Mouse (Mus musculus) forebrain, embryonic 13.5 days (tissue): ENCODE measurements at regions not wholly inside any gene's neighbourhood (a gene's known extent, or its start where the extent isn't known, plus 50 kb on each side); places are given as distances from the start of the nearest gene placed in this dataset.
A peak's percentile ranks its signal among the peaks of the same experiment; 100 is the strongest.

ENCODE experiments used
- ATAC-seq: fragments of 200-750 bp; cut with Nextera tagmentation; 2 replicates; pipeline ENCODE4 v1.8.0; 2017
- H3K27ac ChIP-seq: fragments of 300-500 bp; sonication (generic); 2 replicates; pipeline ENCODE4 v1.5.1; 2015; ENCODE audit warnings: inconsistent platforms, mild to moderate bottlenecking, moderate library complexity
- H3K27me3 ChIP-seq: fragments of 300-500 bp; sonication (generic); 2 replicates; pipeline ENCODE4 v1.6.1; 2015; ENCODE audit warnings: mild to moderate bottlenecking, inconsistent platforms
- H3K36me3 ChIP-seq: fragments of 300-500 bp; sonication (generic); 2 replicates; pipeline ENCODE4 v1.6.1; 2015; ENCODE audit warnings: mild to moderate bottlenecking, inconsistent platforms; ENCODE audit not compliant: poor library complexity, severe bottlenecking
- H3K4me1 ChIP-seq: fragments of 300-500 bp; sonication (generic); 2 replicates; pipeline ENCODE4 v1.6.1; 2015; ENCODE audit warnings: inconsistent platforms
- H3K4me2 ChIP-seq: fragments of 300-500 bp; sonication (generic); 2 replicates; pipeline ENCODE4 v1.6.1; 2015; ENCODE audit warnings: inconsistent platforms, mild to moderate bottlenecking, moderate library complexity
- H3K4me3 ChIP-seq: fragments of 300-500 bp; sonication (generic); 2 replicates; pipeline ENCODE4 v1.5.1; 2015; ENCODE audit warnings: mild to moderate bottlenecking, inconsistent platforms
- H3K9ac ChIP-seq: fragments of 300-500 bp; sonication (generic); 2 replicates; pipeline ENCODE4 v1.6.1; 2015; ENCODE audit warnings: mild to moderate bottlenecking, inconsistent platforms
- H3K9me3 ChIP-seq: fragments of 300-500 bp; sonication (generic); replicated peaks from 2 replicates; pipeline ENCODE4 v1.6.1; 2016; ENCODE audit warnings: inconsistent platforms
- WGBS: fragments of 180-500 bp; shearing (Covaris S2); methylation state at CpG from one replicate; pipeline ENCODE4 v1.1.7; 2015; 5-methylcytosine and 5-hydroxymethylcytosine counted together

DNA sequence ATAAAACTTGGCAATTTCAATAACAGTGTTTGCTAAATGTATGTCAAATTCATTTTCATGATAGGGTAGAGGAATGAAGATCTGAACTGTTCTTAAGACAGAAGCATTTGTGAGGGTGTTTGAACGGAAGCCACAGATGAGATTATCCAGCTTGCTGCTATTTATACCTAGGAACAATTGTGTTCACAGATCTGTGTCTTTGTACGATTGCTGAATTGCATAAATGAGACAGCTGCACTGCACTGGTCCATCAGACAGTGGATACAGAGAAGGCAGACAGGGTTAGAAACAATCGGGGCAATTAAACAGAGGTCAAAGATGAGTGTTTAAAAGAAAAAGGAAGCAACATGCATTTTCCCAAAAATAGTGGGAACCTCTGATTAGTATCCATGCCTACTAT lies 786.6 kb upstream of the Chrm3 start:
- H3K4me2 ChIP-seq = no peak overlapping the region
- no peak overlapping the region for H3K9ac ChIP-seq
- H3K9me3 ChIP-seq = no peaks in the 10 kb centered on the region
- WGBS = 68% methylated on average over 3 of the region's 3 CpGs
- ATAC-seq = peak; percentile 38; the same call in 1 of the 2 replicates
- no peak overlapping the region for H3K4me3 ChIP-seq
- no peaks in the 10 kb centered on the region for H3K4me1 ChIP-seq
- H3K36me3 ChIP-seq = no peaks in the 10 kb centered on the region
- H3K27ac ChIP-seq = no peak overlapping the region
- no peaks in the 10 kb centered on the region for H3K27me3 ChIP-seq

DNA sequence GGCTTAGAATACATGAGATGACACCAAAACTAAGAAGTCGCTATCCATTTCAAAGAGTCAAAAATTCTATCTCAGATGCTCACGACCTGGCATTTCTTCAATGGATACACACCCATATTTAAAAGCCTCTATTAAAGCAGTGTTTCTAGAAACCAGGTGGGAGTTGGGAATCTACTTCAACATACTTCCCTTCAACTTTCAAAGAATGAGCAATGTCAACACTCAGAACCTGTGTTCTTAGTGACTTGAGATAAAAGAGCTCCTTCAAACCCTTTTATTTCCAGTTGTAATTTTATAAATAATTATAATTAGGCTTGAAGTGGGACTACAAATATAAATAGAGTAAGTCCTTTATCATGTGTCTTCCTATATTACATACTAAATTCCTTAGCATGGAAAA lies 747.0 kb upstream of the Chrm3 start:
- Histone ChIP-seq H3K4me3 (no peak overlapping the region), H3K36me3 (no peaks in the 10 kb centered on the region), H3K27ac (no peak overlapping the region), H3K4me1 (no peaks in the 10 kb centered on the region), H3K9me3 (no peaks in the 10 kb centered on the region), H3K9ac (no peak overlapping the region), H3K27me3 (no peaks in the 10 kb centered on the region), H3K4me2 (no peak overlapping the region)
- no peak for ATAC-seq
- WGBS = 91% methylated on average over 2 of the region's 2 CpGs

- Histone ChIP-seq H3K27me3 (no peaks in the 10 kb centered on the region), H3K4me1 (no peaks in the 10 kb centered on the region), H3K9me3 (no peaks in the 10 kb centered on the region), H3K4me2 (no peak overlapping the region), H3K9ac (no peak overlapping the region), H3K4me3 (no peak overlapping the region), H3K36me3 (no peaks in the 10 kb centered on the region), H3K27ac (no peak overlapping the region)
- WGBS = 82% methylated on average over 4 of the region's 4 CpGs
- no peak for ATAC-seq
Observed at GRCm38 (mm10) chr13:11106426-11106825, 745.8 kb upstream of the Chrm3 start.

DNA sequence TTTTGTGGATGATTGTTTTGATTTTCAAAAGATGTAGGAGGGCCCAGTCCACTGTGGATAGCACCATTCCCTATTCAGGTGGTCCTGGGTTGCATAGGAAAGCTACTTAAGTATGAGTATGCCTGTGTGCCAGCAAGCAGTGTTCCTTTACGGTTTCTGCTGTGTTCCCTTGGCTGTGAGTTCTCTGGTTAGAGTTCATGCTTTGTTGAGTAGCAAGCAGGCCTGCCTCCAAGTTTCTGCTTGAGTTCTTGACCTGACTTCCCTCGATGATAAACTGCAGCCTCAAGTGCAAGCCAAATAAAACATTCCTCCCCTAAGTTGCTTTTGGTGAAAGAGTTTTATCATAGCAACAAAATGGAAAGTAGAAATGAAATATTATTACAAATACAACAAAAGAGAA lies 744.9 kb upstream of the Chrm3 start:
- 91% methylated on average over 2 of the region's 2 CpGs for WGBS
- no peaks in the 10 kb centered on the region for H3K9me3 ChIP-seq
- no peak for ATAC-seq

GRCm38 (mm10) chr13:11099586-11099950 lies 738.9 kb upstream of the Chrm3 start:
- no peak overlapping the region for H3K4me2 ChIP-seq
- H3K27ac ChIP-seq = no peak overlapping the region
- no peaks in the 10 kb centered on the region for H3K27me3 ChIP-seq

More for the DNA sequence above, 744.9 kb upstream of the Chrm3 start:
- H3K4me2 ChIP-seq = no peak overlapping the region
- H3K27ac ChIP-seq = no peak overlapping the region
- no peak overlapping the region for H3K9ac ChIP-seq
- no peak overlapping the region for H3K4me3 ChIP-seq
- no peaks in the 10 kb centered on the region for H3K36me3 ChIP-seq
- no peaks in the 10 kb centered on the region for H3K4me1 ChIP-seq
- H3K27me3 ChIP-seq = no peaks in the 10 kb centered on the region

GRCm38 (mm10) chr13:11098899-11099585 lies 738.4 kb upstream of the Chrm3 start:
- Histone ChIP-seq H3K4me2 (no peak overlapping the region), H3K36me3 (no peaks in the 10 kb centered on the region), H3K27me3 (no peaks in the 10 kb centered on the region), H3K9me3 (no peaks in the 10 kb centered on the region), H3K9ac (no peak overlapping the region), H3K27ac (no peak overlapping the region), H3K4me3 (no peak overlapping the region), H3K4me1 (no peaks in the 10 kb centered on the region)
- ATAC-seq = no peak
- WGBS = 11% methylated on average over 4 of the region's 4 CpGs

More at GRCm38 (mm10) chr13:11099586-11099950, 738.9 kb upstream of the Chrm3 start:
- Histone ChIP-seq H3K36me3 (no peaks in the 10 kb centered on the region), H3K4me1 (no peaks in the 10 kb centered on the region), H3K9me3 (no peaks in the 10 kb centered on the region), H3K4me3 (no peak overlapping the region), H3K9ac (no peak overlapping the region)
- no peak for ATAC-seq

- Histone ChIP-seq H3K9me3 (no peaks in the 10 kb centered on the region; the same call in 1 of the 2 replicates), H3K27ac (no peak overlapping the region), H3K4me1 (no peaks in the 10 kb centered on the region), H3K27me3 (no peaks in the 10 kb centered on the region), H3K4me2 (no peak overlapping the region), H3K9ac (no peak overlapping the region), H3K36me3 (no peaks in the 10 kb centered on the region), H3K4me3 (no peak overlapping the region)
- ATAC-seq = no peak
- 46% methylated on average over 2 of the region's 2 CpGs for WGBS
Observed at GRCm38 (mm10) chr13:11092911-11093310, 732.3 kb upstream of the Chrm3 start.
